Mouse (Mus musculus) gastrocnemius, adult 2 months (tissue): ENCODE results near the gene Susd1. TPM values are rescaled to one million over a fixed set of nuclear protein-coding genes. Genes with fewer than 3 reads are reported as not detected.

ENCODE experiments used
- DNase-seq: peaks from one replicate; pipeline ENCODE4 v3.0.0; 2022
- H3K27ac ChIP-seq: fragments of 200-600 bp; 2 replicates; pipeline ENCODE4 v1.8.1; 2022; ENCODE audit warnings: mild to moderate bottlenecking
- H3K4me3 ChIP-seq: fragments of 200-600 bp; 2 replicates; pipeline ENCODE4 v1.8.1; 2022; ENCODE audit warnings: mild to moderate bottlenecking, moderate library complexity
- CTCF ChIP-seq: fragments of 200-600 bp; IDR thresholded peaks from 2 replicates; pipeline ENCODE4 v1.8.1; 2022; ENCODE audit warnings: antibody characterized with exemption, mild to moderate bottlenecking, moderate library complexity
- intact Hi-C: fragments of 180-260 bp; cut with DNase I; formaldehyde crosslinking; loops from one replicate; pipeline ENCODE4 v1.15.1; 2025
- total RNA-seq, 2 experiments: library from RNA; stranded (reverse); gene quantifications; 2 replicates each; pipeline ENCODE4 v1.2.3; 2021

The Susd1 gene
- total RNA-seq, 2 experiments from 2014 or later: 0.43 to 1.0 TPM

DNA sequence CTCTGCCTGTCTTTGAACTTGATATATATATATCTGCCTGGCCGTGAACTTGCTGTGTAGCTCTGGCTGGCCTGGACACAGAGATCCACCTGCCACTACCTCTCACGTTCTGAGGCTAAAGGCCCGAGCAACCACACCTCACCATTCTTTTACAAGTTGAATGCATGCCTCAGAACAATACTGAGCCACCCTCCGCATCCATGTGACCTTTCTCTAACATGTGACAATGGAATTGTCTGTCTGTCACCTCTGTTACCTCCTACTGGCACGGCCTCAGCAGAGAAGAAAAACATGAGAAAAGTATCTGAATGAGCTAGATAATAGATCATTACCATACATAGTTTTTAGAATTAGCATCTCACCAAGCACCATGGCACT is 17.1 kb downstream of the Susd1 start:
- H3K4me3 ChIP-seq: no peak overlapping the region
- DNase-seq: no peak

DNA sequence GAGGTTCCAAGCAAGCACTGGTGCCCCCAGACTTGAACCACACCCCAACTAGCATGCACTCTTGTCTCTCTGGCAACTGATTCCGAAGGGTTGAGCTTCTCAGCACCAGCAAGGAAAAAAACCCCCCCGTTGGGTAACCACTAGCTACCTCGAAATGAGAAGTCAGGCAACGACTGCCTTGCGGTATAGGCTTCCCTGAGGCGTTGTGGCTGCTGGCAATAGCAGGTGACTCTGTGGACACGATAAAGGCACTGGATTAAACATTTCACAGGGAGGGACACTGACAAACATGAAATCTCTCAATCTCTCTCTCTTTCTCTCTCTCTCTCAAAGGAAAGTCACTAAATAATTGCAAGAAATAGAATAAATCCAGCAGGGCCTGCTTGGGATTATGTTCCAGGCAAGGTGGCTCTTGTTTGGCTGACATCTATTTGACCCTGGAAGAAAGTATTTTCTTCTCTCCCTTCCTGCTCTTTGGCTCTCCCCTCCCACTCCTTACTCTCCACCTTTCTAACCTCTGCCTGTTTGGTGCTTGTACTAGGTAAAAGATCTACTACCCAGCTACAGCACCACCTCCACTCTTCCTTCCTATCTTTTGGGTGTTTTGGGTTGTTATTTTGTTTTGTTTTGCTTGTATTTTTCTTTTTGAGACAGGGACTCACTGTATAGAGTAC is 17.6 kb downstream of the Susd1 start:
- H3K4me3 ChIP-seq: no peak overlapping the region
- no peak for DNase-seq
- no peak overlapping the region for H3K27ac ChIP-seq
- intact Hi-C loops: no loop called here
- TF ChIP-seq CTCF: no peak

More for the DNA sequence above, 17.1 kb downstream of the Susd1 start:
- TF ChIP-seq CTCF: no peak
- intact Hi-C loops: no loop called here
- no peak overlapping the region for H3K27ac ChIP-seq

DNA sequence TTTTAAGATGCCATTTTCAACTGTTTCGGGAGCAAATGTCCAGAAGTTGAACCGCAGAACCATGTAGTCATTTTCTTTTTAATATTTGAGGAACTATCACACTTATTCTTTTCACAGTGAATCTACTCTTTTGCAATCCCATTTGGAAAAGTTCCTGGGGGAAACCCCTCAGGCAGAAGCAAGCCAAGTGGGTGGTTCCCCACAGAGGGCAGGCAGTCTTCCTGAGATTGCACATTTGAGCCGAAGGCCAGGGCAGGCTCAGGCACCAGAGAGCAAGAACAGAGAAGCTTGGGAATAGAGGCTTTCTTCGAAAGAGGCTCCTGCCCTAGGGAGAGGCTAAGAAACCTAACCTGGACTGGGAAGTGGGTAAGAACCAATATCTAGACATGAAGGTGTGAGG is 19.2 kb downstream of the Susd1 start:
- no peak for TF ChIP-seq CTCF
- no peak for DNase-seq
- H3K27ac ChIP-seq: no peak overlapping the region
- intact Hi-C loops: no loop called here
- no peak overlapping the region for H3K4me3 ChIP-seq

DNA sequence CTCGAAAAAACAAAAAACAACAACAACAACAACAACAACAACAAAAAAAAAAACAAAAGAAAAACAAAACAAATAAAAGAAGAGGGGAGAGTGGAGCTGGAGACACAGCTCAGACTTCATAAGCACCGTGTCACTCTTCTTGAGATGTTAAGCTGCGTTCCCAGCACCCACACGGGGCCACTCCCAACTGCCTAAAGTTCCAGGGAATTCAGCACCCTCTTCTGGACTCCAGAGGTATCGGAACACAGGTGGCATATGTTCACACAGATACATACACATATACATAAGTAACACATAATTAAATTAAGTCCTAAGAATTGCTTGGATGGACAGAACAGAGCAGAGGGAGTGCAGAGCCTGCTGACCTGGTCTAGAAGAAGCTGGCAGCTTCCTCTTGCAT is 25.0 kb downstream of the Susd1 start:
- H3K27ac ChIP-seq: no peak overlapping the region
- intact Hi-C loops: no loop called here
- no peak for DNase-seq
- H3K4me3 ChIP-seq: no peak overlapping the region
- no peak for TF ChIP-seq CTCF

DNA sequence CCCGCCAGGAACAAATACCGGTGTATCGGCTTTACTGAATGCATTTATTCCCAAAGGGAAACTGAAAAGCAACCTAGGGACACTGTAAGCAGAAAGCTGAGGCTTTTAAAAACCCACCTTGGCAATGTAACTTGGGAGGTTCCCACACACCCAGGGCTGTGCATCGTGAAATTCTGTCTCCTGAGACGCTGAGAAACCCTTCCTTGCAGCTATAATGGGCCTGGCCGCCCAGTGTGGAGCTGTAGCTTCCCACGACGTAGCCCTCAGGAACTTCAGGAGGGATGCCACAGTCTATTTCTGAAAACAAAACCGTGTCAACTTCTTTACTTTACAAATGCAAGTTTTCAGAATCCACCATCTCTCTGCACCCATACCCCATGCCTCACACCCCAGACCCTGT is 27.3 kb downstream of the Susd1 start:
- no peak for TF ChIP-seq CTCF
- no peak for DNase-seq
- intact Hi-C loops: no loop called here
- no peak overlapping the region for H3K27ac ChIP-seq
- no peak overlapping the region for H3K4me3 ChIP-seq

DNA sequence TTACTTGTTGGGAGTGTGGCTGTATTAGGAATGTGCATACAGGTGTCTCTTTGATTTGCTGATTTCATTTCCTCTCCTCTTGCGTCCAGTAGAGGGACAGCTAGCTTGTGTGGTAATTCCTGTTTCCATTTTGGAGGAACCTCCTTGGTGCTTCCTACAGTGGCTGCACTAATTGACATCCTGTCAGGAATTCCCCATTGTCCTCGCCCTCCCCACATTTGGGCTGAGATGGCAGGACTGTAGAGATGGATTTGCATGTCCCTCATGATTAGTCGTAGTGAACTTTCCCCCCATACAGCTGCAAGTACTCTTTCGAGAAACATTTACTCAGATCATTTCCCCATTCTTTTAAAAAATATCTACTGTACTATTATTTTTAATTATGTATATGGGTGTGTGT is 30.7 kb downstream of the Susd1 start:
- Histone ChIP-seq H3K4me3 (no peak overlapping the region), H3K27ac (no peak overlapping the region)
- no peak for DNase-seq
- TF ChIP-seq CTCF: no peak
- intact Hi-C loops: no loop called here

DNA sequence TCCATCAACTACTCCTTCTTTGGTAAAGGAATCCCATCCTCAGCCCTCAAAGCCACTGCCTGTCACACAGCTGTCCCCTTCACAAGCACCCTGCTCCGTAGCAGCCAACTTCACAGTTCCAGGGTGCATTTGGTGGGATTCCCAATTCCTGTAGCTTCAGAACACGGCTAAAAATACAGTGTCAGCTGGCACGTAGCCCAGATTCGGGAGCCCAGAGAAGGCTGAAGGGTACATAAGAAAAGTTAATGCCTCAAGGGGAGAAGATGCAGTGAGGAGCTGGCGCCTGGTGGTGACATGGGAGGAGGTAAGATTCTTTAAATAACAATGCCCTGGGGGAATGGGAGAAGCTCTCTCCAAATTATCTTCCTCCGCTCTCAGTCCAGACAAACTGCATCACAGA is 34.1 kb downstream of the Susd1 start:
- no peak overlapping the region for H3K27ac ChIP-seq
- intact Hi-C loops: no loop called here
- no peak for TF ChIP-seq CTCF
- peak; percentile 38 for DNase-seq
- H3K4me3 ChIP-seq: no peak overlapping the region

DNA sequence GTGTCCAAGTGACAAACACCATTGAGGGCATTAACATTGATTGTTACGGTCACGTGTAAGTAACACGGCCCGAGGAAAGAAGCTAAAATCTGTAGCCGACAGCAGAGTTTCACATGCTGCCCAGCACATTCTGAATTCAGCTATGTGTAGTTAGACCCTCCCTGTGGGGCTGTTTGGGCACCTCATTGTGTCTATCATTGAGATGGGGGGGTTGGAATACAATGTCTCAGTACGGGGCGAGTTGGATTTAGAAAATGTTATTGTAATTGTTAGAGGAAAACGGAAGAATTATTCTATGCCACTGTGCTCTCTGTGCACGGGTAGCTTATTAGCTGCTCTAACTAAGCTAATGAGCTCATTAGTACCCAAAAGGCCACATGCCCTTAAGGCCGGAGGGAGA is 37.5 kb downstream of the Susd1 start:
- TF ChIP-seq CTCF: no peak
- DNase-seq: no peak
- no peak overlapping the region for H3K27ac ChIP-seq
- intact Hi-C loops: no loop called here
- no peak overlapping the region for H3K4me3 ChIP-seq

DNA sequence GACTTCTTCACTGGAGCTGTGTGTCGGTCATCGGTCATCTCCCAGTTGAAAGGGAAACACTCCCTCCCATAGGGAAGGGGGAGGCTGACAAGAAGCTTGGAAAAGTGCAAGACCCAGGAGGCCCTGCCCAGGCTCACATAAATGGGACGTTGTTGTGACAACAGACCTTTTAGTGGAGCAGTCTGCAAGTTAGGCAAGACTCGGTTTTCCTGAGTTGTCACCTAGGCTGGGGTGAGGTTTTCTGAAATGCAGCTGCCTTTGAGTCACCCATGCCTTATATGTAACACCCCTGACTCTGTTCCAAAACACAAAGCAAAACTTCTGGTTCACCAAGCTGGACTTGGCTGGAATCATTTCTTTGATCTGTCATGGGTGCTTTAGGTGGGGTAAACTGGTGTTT is 39.1 kb downstream of the Susd1 start:
- H3K27ac ChIP-seq: no peak overlapping the region
- no peak for TF ChIP-seq CTCF
- intact Hi-C loops: no loop called here
- no peak overlapping the region for H3K4me3 ChIP-seq
- no peak for DNase-seq

DNA sequence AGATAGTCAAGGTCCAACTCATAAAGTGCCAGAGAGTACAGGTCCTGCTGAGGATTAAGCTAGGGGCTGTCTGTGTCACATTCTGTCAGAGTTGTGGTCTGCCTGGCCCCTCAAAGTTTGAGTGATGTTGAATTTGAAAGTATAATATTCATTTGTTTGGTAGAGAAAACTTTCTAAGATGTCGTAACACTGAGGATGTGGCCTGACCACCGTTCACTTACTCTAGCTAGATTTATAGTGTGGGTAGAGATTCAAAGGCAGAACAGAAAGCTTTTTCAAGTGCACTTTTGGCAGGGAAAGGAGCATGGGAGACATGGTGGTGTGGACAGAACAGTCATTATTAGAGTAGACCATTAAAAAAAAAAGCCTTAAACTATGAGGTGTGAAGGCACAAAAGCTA is 42.9 kb downstream of the Susd1 start:
- Histone ChIP-seq H3K4me3 (no peak overlapping the region), H3K27ac (no peak overlapping the region)
- no peak for TF ChIP-seq CTCF
- no peak for DNase-seq
- intact Hi-C loops: no loop called here

DNA sequence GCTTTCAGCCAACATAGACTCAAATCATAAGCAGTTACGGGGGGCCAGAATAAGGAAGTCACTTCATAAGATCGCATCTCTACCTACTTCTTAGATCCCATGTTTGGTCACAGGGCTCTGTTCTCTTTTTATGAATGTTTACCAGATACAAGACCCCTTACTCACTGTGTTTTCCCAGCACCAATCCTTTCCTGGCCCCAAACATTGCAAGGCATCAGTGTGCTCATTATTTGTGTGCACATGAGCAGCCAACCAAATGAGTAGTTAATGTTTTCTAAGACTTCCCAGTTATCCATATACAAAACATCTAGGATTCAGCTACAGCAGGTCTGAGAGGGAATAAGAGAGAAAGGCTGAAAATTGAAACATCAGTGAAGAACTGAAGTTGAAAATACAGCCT is 44.3 kb downstream of the Susd1 start:
- DNase-seq: no peak
- Histone ChIP-seq H3K4me3 (no peak overlapping the region), H3K27ac (no peak overlapping the region)
- no peak for TF ChIP-seq CTCF
- intact Hi-C loops: no loop called here

DNA sequence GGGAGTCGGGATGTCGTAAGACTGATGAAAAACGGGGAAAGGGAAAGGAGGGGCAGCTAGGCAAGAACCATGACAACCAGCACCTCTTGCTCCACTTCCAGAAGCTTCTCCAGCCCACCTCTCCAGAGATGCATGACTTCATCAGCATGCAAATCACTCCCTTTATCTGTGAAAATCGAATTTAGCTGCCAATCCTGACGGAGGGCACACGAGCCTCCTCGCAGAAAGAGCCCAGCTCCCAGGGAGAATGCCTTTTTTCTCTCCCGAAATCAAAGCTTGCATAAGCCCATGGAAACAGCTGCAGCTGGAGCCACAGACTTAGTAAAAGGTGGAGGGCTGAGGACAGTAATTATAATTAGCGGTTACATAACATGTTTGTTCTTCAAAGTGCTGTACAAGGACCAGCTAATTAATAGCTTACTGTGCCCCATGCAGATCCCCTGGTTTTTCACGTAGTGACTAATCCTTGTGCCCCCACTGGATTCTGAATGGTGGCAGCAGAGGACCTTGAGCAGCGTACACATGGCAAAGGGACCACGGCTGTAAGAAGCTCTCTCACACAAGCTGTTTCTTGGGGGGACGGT is 49.9 kb downstream of the Susd1 start:
- H3K4me3 ChIP-seq: peak overlapping the region; percentile 30
- H3K27ac ChIP-seq: no peak overlapping the region
- intact Hi-C loops: no loop called here
- no peak for TF ChIP-seq CTCF
- no peak for DNase-seq

DNA sequence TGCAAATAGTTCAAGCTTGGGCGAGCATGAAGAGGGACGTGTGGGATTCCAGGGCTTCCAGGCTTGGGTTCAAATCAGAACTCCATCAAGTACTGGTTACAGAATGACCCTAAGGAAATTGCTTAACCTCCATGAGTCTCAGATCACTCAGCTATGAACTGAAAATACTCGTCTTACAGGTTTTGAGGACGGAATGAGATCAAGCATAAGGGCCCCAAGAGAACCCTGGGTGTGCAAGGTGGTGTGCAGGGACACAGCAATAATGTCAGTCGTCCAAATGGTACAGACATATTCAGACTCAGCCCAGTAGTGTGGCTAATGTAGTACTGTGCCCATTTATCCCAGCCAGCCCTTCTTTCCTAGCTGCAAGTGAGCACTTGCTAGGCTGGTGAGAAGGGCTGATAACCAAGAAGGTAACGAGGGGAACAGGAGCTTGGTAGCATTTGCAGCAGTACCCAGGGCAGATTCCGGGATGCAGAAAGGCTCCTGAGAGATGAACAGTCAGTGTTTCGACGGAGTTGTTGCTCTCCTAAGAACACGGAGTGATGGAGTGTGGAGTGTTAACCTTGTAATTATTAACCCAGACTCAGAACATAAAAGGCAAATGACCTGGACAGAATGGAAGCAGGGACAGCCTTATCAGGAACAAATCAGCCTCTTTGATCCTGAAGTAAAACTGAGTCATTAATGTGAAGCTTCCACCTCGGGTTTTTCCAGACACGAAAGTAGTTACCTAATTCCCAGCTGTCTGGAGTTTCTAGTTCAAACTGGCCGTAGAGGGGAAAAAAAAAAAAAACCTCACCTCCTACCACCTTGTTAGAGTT is 50.8 kb downstream of the Susd1 start:
- no peak for DNase-seq
- no peak for TF ChIP-seq CTCF
- Histone ChIP-seq H3K27ac (no peak overlapping the region), H3K4me3 (no peak overlapping the region)
- intact Hi-C loops: no loop called here
